Mouse (Mus musculus) T-cell, adult 66 days (primary cell): ENCODE data around the gene Tmem63b. TPM values are rescaled to one million over a fixed set of nuclear protein-coding genes. Genes with fewer than 3 reads are reported as not detected.

Experiments used
- total RNA-seq, 2 experiments: library from RNA; stranded (reverse); gene quantifications; 3 replicates in 1 of 2; 4 replicates in 1 of 2; pipeline ENCODE4 v1.2.4; 2023

The Tmem63b gene
- 10 to 100 TPM; 36.7 to 40.1 TPM for total RNA-seq

GRCm38 (mm10) chr17:45686716-45687115 lies at the start of gene Tmem63b:
Gene Tmem63b, minus strand, starts transcription at chr17:45686905.

GRCm38 (mm10) chr17:45733735-45734301 lies 47.1 kb upstream of the Tmem63b start, which contains the start of gene 1600014C23Rik:
Gene 1600014C23Rik, minus strand, starts transcription at chr17:45733844.

GRCm38 (mm10) chr17:45686093-45686619 lies 549 bp downstream of the Tmem63b start, which contains the start of gene Mrpl14:
Gene Mrpl14, plus strand, starts transcription at chr17:45686322.

GRCm38 (mm10) chr17:45659225-45659624 lies 27.5 kb downstream of the Tmem63b start, which contains the start of gene Capn11:
Gene Capn11, minus strand, starts transcription at chr17:45659325.

Other genes starting within 250 kb of the Tmem63b start
- not detected for gene Spats1, start 211.5 kb downstream of the Tmem63b start, total RNA-seq
- 10 to 100 TPM; 16.8 to 19.8 TPM for gene Aars2, start 180.1 kb downstream of the Tmem63b start, total RNA-seq
- gene Tcte1, start 163.5 kb downstream of the Tmem63b start, total RNA-seq = not detected
- under 1 TPM in 1 of 2 experiments, not detected in 1; 0.12 TPM for gene Tmem151b, start 137.2 kb downstream of the Tmem63b start, total RNA-seq
- 10 to 100 TPM; 34.2 to 36.7 TPM for gene Nfkbie, start 131.2 kb downstream of the Tmem63b start, total RNA-seq
- 10 to 100 TPM; 24.1 to 27.2 TPM for gene Slc35b2, start 123.0 kb downstream of the Tmem63b start, total RNA-seq
- 1,000 to 10,000 TPM; 1,164 to 1,173 TPM for gene Hsp90ab1, start 113.6 kb downstream of the Tmem63b start, total RNA-seq
- 10 to 100 TPM; 36.4 to 39.0 TPM for gene Slc29a1, start 87.3 kb downstream of the Tmem63b start, total RNA-seq
- gene Mymx, start 84.8 kb downstream of the Tmem63b start, total RNA-seq = not detected
- 1 to 10 TPM in 1 of 2 experiments, under 1 TPM in 1; 0.86 to 1.2 TPM for gene Capn11, start 27.6 kb downstream of the Tmem63b start, total RNA-seq
- 10 to 100 TPM; 28.7 to 33.6 TPM for gene Mrpl14, start 583 bp downstream of the Tmem63b start, total RNA-seq
- gene 1600014C23Rik, start 46.9 kb upstream of the Tmem63b start, total RNA-seq = not detected